Mouse (Mus musculus): Measurements from ENCODE around the gene Rbm6. TPM values are rescaled to one million over a fixed set of nuclear protein-coding genes. Genes with fewer than 3 reads are reported as not detected.

Rbm6 gene
- total and polyA plus RNA-seq, 3 experiments: 55.7 to 521 (median 55.8) TPM

- TF ChIP-seq BHLHE40 (IDR thresholded peaks at IDR 0.05; ENCODE audit: borderline replicate concordance, low read depth, low read length) (no peak; the same call in 1 of the 2 replicates), TBP (IDR thresholded peaks at IDR 0.05; ENCODE audit: low read depth, low read length) (no peak), EP300 (IDR thresholded peaks at IDR 0.05; ENCODE audit: low read depth in 1 of 2, low read length in 2 of 2) (peak; percentile 45 to 69), JUND (IDR thresholded peaks at IDR 0.05; ENCODE audit: low read depth, low read length) (0 out of 2 replicates have a peak, but pooled peaks have one; percentile 40)
Measured at GRCm38 (mm10) chr9:107864493-107864892, 8.5 kb downstream of the Rbm6 start (continued).

GRCm38 (mm10) chr9:107858343-107858742 is 14.7 kb downstream of the Rbm6 start:
- Histone ChIP-seq H3K36me3 (ENCODE audit: control insufficient read depth in 1 of 2, insufficient read depth in 2 of 2, low read length in 2 of 2) (peaks cover 27 to 45% of the 10 kb centered on the region in 2 experiments), H3K27me3 (ENCODE audit: control insufficient read depth in 1 of 2, insufficient read depth in 2 of 2, low read length in 2 of 2) (no peaks in the 10 kb centered on the region), H3K4me1 (ENCODE audit: control insufficient read depth in 1 of 2, insufficient read depth in 2 of 2, low read length in 2 of 2) (peaks cover 2 to 18% of the 10 kb centered on the region in 2 experiments), H3K79me2 (ENCODE audit: control insufficient read depth, insufficient read depth, low read length, poor library complexity) (peaks cover 27% of the 10 kb centered on the region), H3K9me3 (replicated peaks; ENCODE audit: insufficient read depth, low read length) (no peaks in the 10 kb centered on the region), H3K27ac (ENCODE audit: control insufficient read depth, low read depth, low read length) (peak overlapping the region; percentile 4; the same call in 1 of the 2 replicates), H3K9ac (ENCODE audit: control insufficient read depth, low read depth, low read length, poor library complexity, severe bottlenecking) (no peak overlapping the region), H3K4me3 (ENCODE audit: control insufficient read depth in 1 of 2, insufficient read depth in 1 of 2, low read depth in 2 of 2, low read length in 2 of 2) (no peak overlapping the region)
- DNase-seq (ENCODE audit: low read depth, low spot score): peak; percentile 41
- peak; percentile 60; the same call in 1 of the 2 replicates for TF ChIP-seq BHLHE40 (IDR thresholded peaks at IDR 0.05; ENCODE audit: borderline replicate concordance, low read depth, low read length)
- TF ChIP-seq HCFC1 (IDR thresholded peaks at IDR 0.05; ENCODE audit: low read depth, low read length): no peak
- TF ChIP-seq SIN3A (IDR thresholded peaks at IDR 0.05; ENCODE audit: low read length): peak; percentile 47; the same call in 1 of the 2 replicates
- TF ChIP-seq MEF2A (IDR thresholded peaks at IDR 0.05; ENCODE audit: extremely low read depth, insufficient replicate concordance, low read depth, low read length, poor library complexity, severe bottlenecking): peak; percentile 95; the same call in 1 of the 2 replicates
- peak; percentile 74 for TF ChIP-seq GATA1 (IDR thresholded peaks at IDR 0.05; ENCODE audit: low read depth, low read length)
- no peak for TF ChIP-seq KAT2A (conservative IDR thresholded peaks at IDR 0.05; ENCODE audit: low read depth, low read length)
- peak; percentile 10; the same call in 1 of the 2 replicates for TF ChIP-seq MYB (IDR thresholded peaks at IDR 0.05; ENCODE audit: low read depth, low read length)
- no peak for TF ChIP-seq POLR2AphosphoS5 (IDR thresholded peaks at IDR 0.05; ENCODE audit: borderline replicate concordance, low read depth, low read length)
- no peak for TF ChIP-seq MAX (IDR thresholded peaks at IDR 0.05; ENCODE audit: low read length)
- no peak for TF ChIP-seq ZMIZ1 (IDR thresholded peaks at IDR 0.05; ENCODE audit: low read depth, low read length)
- TF ChIP-seq CHD2 (IDR thresholded peaks at IDR 0.05; ENCODE audit: low read length): no peak
- peak; percentile 76 for TF ChIP-seq ETS1 (IDR thresholded peaks at IDR 0.05; ENCODE audit: low read depth, low read length)
- TF ChIP-seq CHD1 (IDR thresholded peaks at IDR 0.05; ENCODE audit: low read depth, low read length): no peak
- TF ChIP-seq MAZ (IDR thresholded peaks at IDR 0.05; ENCODE audit: low read depth, low read length): no peak
- no peak for TF ChIP-seq USF2 (IDR thresholded peaks at IDR 0.05; ENCODE audit: borderline replicate concordance in 1 of 2, insufficient read depth in 1 of 2, low read depth in 1 of 2, low read length in 2 of 2)
- TF ChIP-seq RCOR1 (IDR thresholded peaks at IDR 0.05; ENCODE audit: low read depth, low read length): peak; percentile 76
- no peak for TF ChIP-seq ZC3H11A (IDR thresholded peaks at IDR 0.05; ENCODE audit: low read depth, low read length)
- no peak for TF ChIP-seq JUND (IDR thresholded peaks at IDR 0.05; ENCODE audit: low read depth, low read length)
- TF ChIP-seq SMC3 (IDR thresholded peaks at IDR 0.05; ENCODE audit: low read depth, low read length): no peak
- TF ChIP-seq POLR2A (IDR thresholded peaks at IDR 0.05; ENCODE audit: control insufficient read depth in 1 of 2, insufficient read depth in 1 of 2, low read depth in 1 of 2, low read length in 2 of 2, poor library complexity in 1 of 2): no peak
- no peak for TF ChIP-seq GABPA (IDR thresholded peaks at IDR 0.05; ENCODE audit: low read depth, low read length)
- no peak for TF ChIP-seq TAL1 (IDR thresholded peaks at IDR 0.05; ENCODE audit: low read length)
- TF ChIP-seq ZKSCAN1 (IDR thresholded peaks at IDR 0.05; ENCODE audit: low read depth, low read length): no peak
- peak; percentile 78 to 88 for TF ChIP-seq EP300 (IDR thresholded peaks at IDR 0.05; ENCODE audit: low read depth in 1 of 2, low read length in 2 of 2)
- no peak for TF ChIP-seq ZNF384 (IDR thresholded peaks at IDR 0.05; ENCODE audit: low read depth, low read length)
- no peak for TF ChIP-seq MAFK (IDR thresholded peaks at IDR 0.05; ENCODE audit: borderline replicate concordance, low read depth, low read length)
- no peak for TF ChIP-seq MXI1 (IDR thresholded peaks at IDR 0.05; ENCODE audit: low read depth, low read length)
- TF ChIP-seq RAD21 (IDR thresholded peaks at IDR 0.05; ENCODE audit: low read depth, low read length): no peak
- TF ChIP-seq TBP (IDR thresholded peaks at IDR 0.05; ENCODE audit: low read depth, low read length): no peak
- TF ChIP-seq UBTF (IDR thresholded peaks at IDR 0.05; ENCODE audit: borderline replicate concordance, insufficient read depth, low read depth, low read length): no peak
- TF ChIP-seq NRF1 (IDR thresholded peaks at IDR 0.05; ENCODE audit: insufficient read depth, low read depth, low read length, poor library complexity, severe bottlenecking): no peak
- no peak for TF ChIP-seq MYC (IDR thresholded peaks at IDR 0.05; ENCODE audit: low read depth, low read length)
- TF ChIP-seq E2F4 (IDR thresholded peaks at IDR 0.05; ENCODE audit: borderline replicate concordance, low read depth, low read length): no peak
- peak; percentile 87 for TF ChIP-seq TCF12 (IDR thresholded peaks at IDR 0.05; ENCODE audit: low read depth, low read length)

All from MEL (cell line).